Mouse (Mus musculus): ENCODE data around the gene Ppcdc. TPM values are rescaled to one million over a fixed set of nuclear protein-coding genes. Genes with fewer than 3 reads are reported as not detected.
A peak's percentile ranks its signal among the peaks of the same experiment; 100 is the strongest.
"Not testable (repeated sequence)": the region's sequence is repeated elsewhere in the genome, so short reads cannot be mapped to it uniquely, and the experiment has no call there.

Ppcdc gene
- total and polyA plus RNA-seq, 3 experiments = 8.5 to 58.6 (median 26.0) TPM

- no peaks in the 10 kb centered on the region for H3K27me3 ChIP-seq (ENCODE audit: insufficient read depth, low read length)
- DNase-seq (ENCODE audit: low spot score) = peak; percentile 71
- peak overlapping the region; percentile 41; the same call in 1 of the 2 replicates for H3K4me3 ChIP-seq (ENCODE audit: low read depth, low read length)
- ATAC-seq (ENCODE audit: extremely low read depth, insufficient number of reproducible peaks, low FRiP score, poor library complexity, severe bottlenecking) = no peak; the same call in 1 of the 2 replicates
- no peaks in the 10 kb centered on the region for H3K9me3 ChIP-seq (replicated peaks)
- peak; percentile 88 for TF ChIP-seq CTCF (IDR thresholded peaks at IDR 0.05; ENCODE audit: low read depth, low read length)
- no peak for TF ChIP-seq POLR2AphosphoS5 (IDR thresholded peaks at IDR 0.05; ENCODE audit: insufficient replicate concordance, low read depth, low read length)
- H3K4me1 ChIP-seq (ENCODE audit: insufficient read depth, low read depth, low read length) = peaks cover 36% of the 10 kb centered on the region
- peaks cover 90% of the 10 kb centered on the region for H3K36me3 ChIP-seq (replicated peaks)
Observed at GRCm38 (mm10) chr9:57433097-57434032, 6.6 kb downstream of the Ppcdc start.

GRCm38 (mm10) chr9:57432480-57432879, 7.4 kb downstream of the Ppcdc start:
- Histone ChIP-seq H3K9me3 (replicated peaks) (no peaks in the 10 kb centered on the region), H3K36me3 (replicated peaks) (peaks cover 93% of the 10 kb centered on the region), H3K4me3 (ENCODE audit: low read depth, low read length) (no peak overlapping the region), H3K4me1 (ENCODE audit: insufficient read depth, low read depth, low read length) (peaks cover 37% of the 10 kb centered on the region), H3K27me3 (ENCODE audit: insufficient read depth, low read length) (no peaks in the 10 kb centered on the region)
- no peak for ATAC-seq (ENCODE audit: extremely low read depth, insufficient number of reproducible peaks, low FRiP score, poor library complexity, severe bottlenecking)
- DNase-seq (ENCODE audit: low spot score) = no peak
- no peak for TF ChIP-seq POLR2AphosphoS5 (IDR thresholded peaks at IDR 0.05; ENCODE audit: insufficient replicate concordance, low read depth, low read length)
- no peak for TF ChIP-seq TAL1 (conservative IDR thresholded peaks at IDR 0.05; ENCODE audit: low read depth, low read length)
- TF ChIP-seq CTCF (IDR thresholded peaks at IDR 0.05; ENCODE audit: low read depth, low read length) = no peak
- no peak for TF ChIP-seq GATA2 (IDR thresholded peaks at IDR 0.05; ENCODE audit: borderline replicate concordance, low read depth, low read length)
- no peak for TF ChIP-seq GATA1 (IDR thresholded peaks at IDR 0.05; ENCODE audit: borderline replicate concordance, low read length)

- Histone ChIP-seq H3K27me3 (ENCODE audit: insufficient read depth, low read length) (no peaks in the 10 kb centered on the region), H3K36me3 (replicated peaks) (peaks cover 91% of the 10 kb centered on the region), H3K4me1 (ENCODE audit: insufficient read depth, low read depth, low read length) (peaks cover 37% of the 10 kb centered on the region), H3K9me3 (replicated peaks) (no peaks in the 10 kb centered on the region), H3K4me3 (ENCODE audit: low read depth, low read length) (no peak overlapping the region)
- DNase-seq (ENCODE audit: low spot score) (no peak), ATAC-seq (ENCODE audit: extremely low read depth, insufficient number of reproducible peaks, low FRiP score, poor library complexity, severe bottlenecking) (no peak)
- no peak for TF ChIP-seq GATA1 (IDR thresholded peaks at IDR 0.05; ENCODE audit: borderline replicate concordance, low read length)
- TF ChIP-seq TAL1 (conservative IDR thresholded peaks at IDR 0.05; ENCODE audit: low read depth, low read length) = no peak
- no peak for TF ChIP-seq CTCF (IDR thresholded peaks at IDR 0.05; ENCODE audit: low read depth, low read length)
- TF ChIP-seq GATA2 (IDR thresholded peaks at IDR 0.05; ENCODE audit: borderline replicate concordance, low read depth, low read length) = no peak
- TF ChIP-seq POLR2AphosphoS5 (IDR thresholded peaks at IDR 0.05; ENCODE audit: insufficient replicate concordance, low read depth, low read length) = no peak
Observed at GRCm38 (mm10) chr9:57431202-57431601, 8.7 kb downstream of the Ppcdc start.

- peaks cover 25% of the 10 kb centered on the region for H3K4me1 ChIP-seq (ENCODE audit: insufficient read depth, low read depth, low read length)
- ATAC-seq (ENCODE audit: extremely low read depth, insufficient number of reproducible peaks, low FRiP score, poor library complexity, severe bottlenecking) (no peak), DNase-seq (ENCODE audit: low spot score) (no peak)
- H3K36me3 ChIP-seq (replicated peaks) = peaks cover 83% of the 10 kb centered on the region
- no peaks in the 10 kb centered on the region for H3K27me3 ChIP-seq (ENCODE audit: insufficient read depth, low read length)
- TF ChIP-seq POLR2AphosphoS5 (IDR thresholded peaks at IDR 0.05; ENCODE audit: insufficient replicate concordance, low read depth, low read length) = no peak
- no peak for TF ChIP-seq CTCF (IDR thresholded peaks at IDR 0.05; ENCODE audit: low read depth, low read length)
- TF ChIP-seq TAL1 (conservative IDR thresholded peaks at IDR 0.05; ENCODE audit: low read depth, low read length) = no peak
- TF ChIP-seq GATA1 (IDR thresholded peaks at IDR 0.05; ENCODE audit: borderline replicate concordance, low read length) = no peak
- no peak for TF ChIP-seq GATA2 (IDR thresholded peaks at IDR 0.05; ENCODE audit: borderline replicate concordance, low read depth, low read length)
- no peak overlapping the region for H3K4me3 ChIP-seq (ENCODE audit: low read depth, low read length)
- H3K9me3 ChIP-seq (replicated peaks) = no peaks in the 10 kb centered on the region
Observed at GRCm38 (mm10) chr9:57428391-57428790, 11.5 kb downstream of the Ppcdc start.

GRCm38 (mm10) chr9:57427937-57428336, 12.0 kb downstream of the Ppcdc start:
- no peak overlapping the region for H3K4me3 ChIP-seq (ENCODE audit: low read depth, low read length)
- no peak for ATAC-seq (ENCODE audit: extremely low read depth, insufficient number of reproducible peaks, low FRiP score, poor library complexity, severe bottlenecking)
- DNase-seq (ENCODE audit: low spot score) = no peak
- H3K4me1 ChIP-seq (ENCODE audit: insufficient read depth, low read depth, low read length) = peaks cover 20% of the 10 kb centered on the region
- no peaks in the 10 kb centered on the region for H3K9me3 ChIP-seq (replicated peaks)
- no peaks in the 10 kb centered on the region for H3K27me3 ChIP-seq (ENCODE audit: insufficient read depth, low read length)
- H3K36me3 ChIP-seq (replicated peaks) = peaks cover 82% of the 10 kb centered on the region
- TF ChIP-seq TAL1 (conservative IDR thresholded peaks at IDR 0.05; ENCODE audit: low read depth, low read length) (no peak), CTCF (IDR thresholded peaks at IDR 0.05; ENCODE audit: low read depth, low read length) (no peak), POLR2AphosphoS5 (IDR thresholded peaks at IDR 0.05; ENCODE audit: insufficient replicate concordance, low read depth, low read length) (no peak), GATA1 (IDR thresholded peaks at IDR 0.05; ENCODE audit: borderline replicate concordance, low read length) (no peak), GATA2 (IDR thresholded peaks at IDR 0.05; ENCODE audit: borderline replicate concordance, low read depth, low read length) (no peak)

- ATAC-seq (ENCODE audit: extremely low read depth, insufficient number of reproducible peaks, low FRiP score, poor library complexity, severe bottlenecking); H3K27me3 ChIP-seq (ENCODE audit: insufficient read depth, low read length); H3K9me3 ChIP-seq (replicated peaks); DNase-seq (ENCODE audit: low spot score); H3K4me3 ChIP-seq (ENCODE audit: low read depth, low read length): not testable (repeated sequence)
- Histone ChIP-seq H3K4me1 (ENCODE audit: insufficient read depth, low read depth, low read length) (peaks cover 15% of the 10 kb centered on the region), H3K36me3 (replicated peaks) (peaks cover 81% of the 10 kb centered on the region)
Observed at GRCm38 (mm10) chr9:57427123-57427522, 12.8 kb downstream of the Ppcdc start.

Data from G1E (cell line).